Mouse (Mus musculus) macrophage (primary cell): ENCODE results near the gene Ralgapa2. TPM values are rescaled to one million over a fixed set of nuclear protein-coding genes. Genes with fewer than 3 reads are reported as not detected.

Experiments used
- H3K27ac ChIP-seq: fragments of 350-480 bp; formaldehyde crosslinking; 2 replicates; pipeline ENCODE4 v1.9.0; 2021
- H3K36me3 ChIP-seq: fragments of 350-480 bp; formaldehyde crosslinking; 2 replicates; pipeline ENCODE4 v1.9.0; 2021; ENCODE audit errors: inconsistent target
- H3K4me3 ChIP-seq: fragments of 350-480 bp; formaldehyde crosslinking; 2 replicates; pipeline ENCODE4 v1.9.0; 2021; ENCODE audit errors: inconsistent target
- H3K79me2 ChIP-seq: fragments of 350-480 bp; formaldehyde crosslinking; 2 replicates; pipeline ENCODE4 v1.9.0; 2021; ENCODE audit errors: inconsistent target
- WGBS: methylation state at CpG from one replicate; pipeline ENCODE4 v1.1.7; 2026; ENCODE audit warnings: inconsistent platforms; ENCODE audit not compliant: missing documents; 5-methylcytosine and 5-hydroxymethylcytosine counted together
- polyA plus RNA-seq: library from polyadenylated mRNA; stranded (reverse); fragments of 250-400 nt; gene quantifications from 3 replicates; pipeline ENCODE4 v1.2.4, GENCODE M21; 2018; ENCODE audit warnings: inconsistent platforms

Ralgapa2 gene
- polyA plus RNA-seq, 1 experiment from 2014 or later, result 10.5 TPM

- no peaks in the 10 kb centered on the region for H3K79me2 ChIP-seq
- no peak overlapping the region for H3K4me3 ChIP-seq
- WGBS, result 100% methylated on average over 2 of the region's 2 CpGs
- no peak overlapping the region for H3K27ac ChIP-seq
- H3K36me3 ChIP-seq, result no peaks in the 10 kb centered on the region
These were observed 202.7 kb downstream of the Ralgapa2 start for GRCm38 (mm10) chr2:146309413-146309812.

GRCm38 (mm10) chr2:146307060-146307459 is 205.1 kb downstream of the Ralgapa2 start:
- WGBS, result 92% methylated on average over 3 of the region's 3 CpGs
- Histone ChIP-seq H3K79me2 (no peaks in the 10 kb centered on the region), H3K27ac (no peak overlapping the region), H3K36me3 (no peaks in the 10 kb centered on the region), H3K4me3 (no peak overlapping the region)

- 84% methylated on average over 9 of the region's 9 CpGs for WGBS
- no peak overlapping the region for H3K4me3 ChIP-seq
- H3K27ac ChIP-seq, result no peak overlapping the region
- no peaks in the 10 kb centered on the region for H3K79me2 ChIP-seq
- no peaks in the 10 kb centered on the region for H3K36me3 ChIP-seq
These were observed 209.9 kb downstream of the Ralgapa2 start for GRCm38 (mm10) chr2:146302094-146302699.

GRCm38 (mm10) chr2:146300500-146301020 is 211.6 kb downstream of the Ralgapa2 start:
- Histone ChIP-seq H3K79me2 (no peaks in the 10 kb centered on the region), H3K27ac (no peak overlapping the region), H3K4me3 (no peak overlapping the region), H3K36me3 (no peaks in the 10 kb centered on the region)
- 100% methylated on average over 1 of the region's 1 CpGs for WGBS

GRCm38 (mm10) chr2:146299841-146300460 is 212.2 kb downstream of the Ralgapa2 start:
- no peak overlapping the region for H3K4me3 ChIP-seq
- no peaks in the 10 kb centered on the region for H3K36me3 ChIP-seq
- H3K79me2 ChIP-seq, result no peaks in the 10 kb centered on the region
- no peak overlapping the region for H3K27ac ChIP-seq
- WGBS, result 100% methylated on average over 3 of the region's 3 CpGs

- Histone ChIP-seq H3K27ac (no peak overlapping the region), H3K79me2 (no peaks in the 10 kb centered on the region), H3K36me3 (no peaks in the 10 kb centered on the region), H3K4me3 (no peak overlapping the region)
- 95% methylated on average over 9 of the region's 9 CpGs for WGBS
These were observed 218.6 kb downstream of the Ralgapa2 start for GRCm38 (mm10) chr2:146293538-146293937.

GRCm38 (mm10) chr2:146290871-146291637 is 221.1 kb downstream of the Ralgapa2 start:
- Histone ChIP-seq H3K79me2 (no peaks in the 10 kb centered on the region), H3K4me3 (no peak overlapping the region), H3K27ac (no peak overlapping the region), H3K36me3 (no peaks in the 10 kb centered on the region)
- WGBS, result 72% methylated on average over 14 of the region's 14 CpGs

GRCm38 (mm10) chr2:146290366-146290765 is 221.8 kb downstream of the Ralgapa2 start:
- Histone ChIP-seq H3K36me3 (no peaks in the 10 kb centered on the region), H3K27ac (no peak overlapping the region), H3K4me3 (no peak overlapping the region), H3K79me2 (no peaks in the 10 kb centered on the region)
- WGBS, result 90% methylated on average over 6 of the region's 6 CpGs

- Histone ChIP-seq H3K27ac (no peak overlapping the region), H3K36me3 (no peaks in the 10 kb centered on the region), H3K4me3 (no peak overlapping the region), H3K79me2 (no peaks in the 10 kb centered on the region)
- 96% methylated on average over 4 of the region's 4 CpGs for WGBS
These were observed 222.8 kb downstream of the Ralgapa2 start for GRCm38 (mm10) chr2:146289394-146289793.

- H3K4me3 ChIP-seq, result no peak overlapping the region
- 73% methylated on average over 1 of the region's 1 CpGs for WGBS
- H3K27ac ChIP-seq, result no peak overlapping the region
- no peaks in the 10 kb centered on the region for H3K36me3 ChIP-seq
- no peaks in the 10 kb centered on the region for H3K79me2 ChIP-seq
These were observed 223.8 kb downstream of the Ralgapa2 start for GRCm38 (mm10) chr2:146288326-146288725.

GRCm38 (mm10) chr2:146287531-146287930 is 224.6 kb downstream of the Ralgapa2 start:
- 99% methylated on average over 6 of the region's 6 CpGs for WGBS
- H3K27ac ChIP-seq, result no peak overlapping the region
- H3K79me2 ChIP-seq, result no peaks in the 10 kb centered on the region
- no peak overlapping the region for H3K4me3 ChIP-seq
- no peaks in the 10 kb centered on the region for H3K36me3 ChIP-seq

- Histone ChIP-seq H3K79me2 (no peaks in the 10 kb centered on the region), H3K36me3 (no peaks in the 10 kb centered on the region), H3K27ac (no peak overlapping the region), H3K4me3 (no peak overlapping the region)
- WGBS, result 96% methylated on average over 6 of the region's 6 CpGs
These were observed 230.8 kb downstream of the Ralgapa2 start for GRCm38 (mm10) chr2:146281346-146281745.

- no peaks in the 10 kb centered on the region for H3K36me3 ChIP-seq
- no peak overlapping the region for H3K27ac ChIP-seq
- no peak overlapping the region for H3K4me3 ChIP-seq
- 100% methylated on average over 1 of the region's 1 CpGs for WGBS
- no peaks in the 10 kb centered on the region for H3K79me2 ChIP-seq
These were observed 231.2 kb downstream of the Ralgapa2 start for GRCm38 (mm10) chr2:146280921-146281274.

GRCm38 (mm10) chr2:146280221-146280920 is 231.8 kb downstream of the Ralgapa2 start:
- Histone ChIP-seq H3K4me3 (no peak overlapping the region), H3K79me2 (no peaks in the 10 kb centered on the region), H3K27ac (no peak overlapping the region), H3K36me3 (no peaks in the 10 kb centered on the region)
- 68% methylated on average over 6 of the region's 6 CpGs for WGBS
